Mouse (Mus musculus) mouse trophoblast stem cell (cell line): ENCODE results near the gene Rnf19b.

Experiments
- in situ Hi-C, 2 experiments: fragments of 300-500 bp; cut with MseI, MboI; formaldehyde crosslinking; loops; 2 replicates in 1 of 2; 3 replicates in 1 of 2; pipeline ENCODE4 v1.15.1; 2025

Gene Rnf19b

DNA sequence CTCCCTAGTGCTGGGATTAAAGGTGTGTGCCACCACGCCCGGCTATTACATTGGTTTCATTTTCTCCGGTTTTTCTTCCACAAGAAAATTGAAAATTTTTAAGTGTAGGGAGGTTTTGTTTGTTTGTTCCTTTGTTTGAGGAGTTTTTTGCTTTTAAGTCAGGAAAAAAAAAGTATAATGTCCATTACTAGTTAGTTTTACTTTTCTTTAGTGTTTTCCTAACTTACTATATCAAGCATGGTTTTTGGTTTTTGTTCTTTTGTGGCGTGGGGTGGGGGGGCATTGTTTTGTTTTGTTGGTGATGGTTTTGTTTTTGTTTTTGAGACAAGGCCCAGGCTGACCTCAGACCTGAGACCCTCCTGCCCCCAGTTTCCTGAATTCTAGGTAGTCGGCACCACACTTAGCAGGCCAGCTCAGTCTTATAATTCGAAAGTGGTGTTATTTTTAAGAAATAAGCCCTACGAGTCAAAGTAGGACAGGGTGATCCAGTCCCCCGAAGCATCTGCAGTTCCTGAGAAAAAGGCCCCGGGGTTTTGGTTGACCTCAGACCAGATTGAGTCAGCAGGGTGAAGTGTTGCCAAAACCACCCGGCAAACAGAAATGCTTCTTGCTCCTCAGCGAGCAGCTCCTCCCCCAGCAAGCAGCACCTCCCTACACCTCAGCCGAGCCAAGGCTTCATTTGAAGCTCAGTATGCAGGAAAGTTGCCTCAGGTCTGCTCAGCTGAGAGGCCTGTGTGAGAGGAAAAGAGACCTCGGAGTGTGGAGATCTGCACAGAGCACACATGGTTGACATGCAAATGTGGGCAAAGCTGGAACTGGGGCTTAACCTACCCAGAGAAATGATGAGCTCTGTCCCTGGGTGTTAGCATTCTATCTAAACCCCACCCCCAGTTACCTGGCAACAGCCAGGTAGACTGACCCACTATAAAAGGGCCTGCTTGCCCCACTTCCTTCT, 23.1 kb upstream of the Rnf19b start:
- in situ Hi-C loops, result no loop called here

DNA sequence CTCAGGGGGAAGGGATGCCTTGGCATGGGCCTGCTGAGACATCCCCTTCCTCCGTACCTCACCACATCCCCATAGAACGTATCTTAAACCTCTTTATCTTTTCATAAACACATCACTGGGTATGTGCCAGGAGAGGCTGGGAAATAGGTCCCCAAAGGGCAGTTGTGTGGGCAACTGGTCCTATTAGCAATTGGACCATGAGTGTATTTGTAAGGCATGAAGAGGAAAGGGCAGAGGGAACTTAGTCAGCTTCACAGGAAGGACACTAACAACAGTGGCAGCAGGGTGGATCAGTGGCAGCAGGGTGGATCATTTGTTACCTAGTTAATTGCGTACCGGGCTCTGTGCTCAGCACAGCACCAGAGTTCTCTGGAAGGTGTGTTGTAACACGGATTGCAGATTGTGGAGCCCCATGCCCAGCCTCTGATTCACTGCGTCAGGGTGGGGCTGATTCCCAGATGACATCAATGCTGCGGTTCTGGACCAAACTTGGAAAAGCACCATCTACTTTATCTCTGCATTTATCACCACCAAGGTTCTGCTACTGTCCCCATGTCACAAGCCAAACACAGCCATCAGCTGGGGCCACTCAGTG, 22.1 kb upstream of the Rnf19b start:
- in situ Hi-C loops, result no loop called here

DNA sequence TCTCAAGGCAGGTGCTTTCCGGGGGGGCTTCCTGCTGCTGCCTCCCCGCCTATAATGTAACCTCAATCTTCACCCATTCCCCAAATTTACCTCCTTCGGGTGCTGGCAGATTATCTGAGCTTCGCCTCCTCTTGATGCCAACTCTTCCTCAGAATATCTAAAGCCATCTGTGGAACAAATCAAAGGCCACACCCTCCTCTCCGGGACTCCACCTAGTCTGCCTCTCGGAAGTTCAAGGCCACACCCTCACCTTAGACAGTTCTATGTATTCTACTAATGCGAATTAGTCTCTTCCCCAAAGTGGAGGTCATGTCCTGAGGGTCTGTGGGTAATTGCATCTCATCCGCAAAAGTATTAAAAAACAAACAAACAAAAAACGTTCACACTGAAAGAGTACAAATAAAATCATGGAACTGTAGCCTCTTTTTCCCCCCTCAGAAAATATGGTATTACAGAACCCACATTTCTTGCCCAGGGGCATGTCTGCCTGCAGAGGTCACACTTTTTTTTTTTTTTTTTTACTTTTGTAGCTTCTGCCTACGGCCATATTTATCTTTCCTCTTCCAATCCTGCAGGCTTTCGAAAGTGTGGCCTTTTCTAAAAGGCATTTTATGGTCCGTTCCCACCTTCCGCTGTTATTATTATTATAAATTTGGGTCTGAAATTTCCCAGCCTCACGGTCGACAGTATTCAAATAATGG, 10.2 kb upstream of the Rnf19b start:
- in situ Hi-C loops, result no loop called here

DNA sequence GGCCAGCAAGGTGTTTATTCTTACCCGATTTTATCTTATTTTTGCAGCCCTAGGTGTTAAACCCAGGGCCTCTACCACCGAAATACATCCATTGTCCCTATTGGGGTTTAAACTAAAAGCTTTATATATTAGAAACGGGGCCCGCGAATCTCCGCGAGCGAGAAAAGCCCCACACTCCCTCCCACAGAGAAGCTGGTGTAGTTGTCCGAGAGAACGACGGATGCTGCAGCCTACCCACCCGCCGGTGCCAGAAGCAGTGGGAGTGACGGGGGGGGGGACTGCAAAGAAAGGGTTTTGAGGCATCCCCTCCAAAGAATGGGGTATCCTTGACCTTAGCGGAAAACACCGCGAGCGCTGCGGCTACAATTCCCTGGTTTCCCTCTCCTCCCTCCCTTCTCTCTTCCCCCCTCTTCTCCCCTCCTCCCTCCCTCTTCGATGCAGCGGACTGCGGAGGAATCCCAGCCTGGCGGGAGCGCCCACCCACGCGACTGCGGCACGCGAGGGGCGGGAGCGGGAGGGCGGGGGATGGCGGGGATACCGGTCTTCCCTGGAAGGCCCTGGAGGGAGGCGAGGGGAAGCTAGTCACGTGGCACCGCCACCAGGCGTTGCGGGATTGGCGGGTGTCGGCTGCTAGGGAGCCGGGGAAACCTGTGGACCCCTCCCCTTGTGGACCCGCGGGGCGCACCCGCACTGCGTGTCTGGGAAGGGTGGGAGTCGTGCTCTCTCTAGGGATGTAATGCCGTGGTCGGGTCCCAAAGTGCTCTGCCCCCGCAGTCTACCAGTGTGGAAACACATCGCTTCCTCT, 9.4 kb upstream of the Rnf19b start:
- in situ Hi-C loops, result no loop called here

DNA sequence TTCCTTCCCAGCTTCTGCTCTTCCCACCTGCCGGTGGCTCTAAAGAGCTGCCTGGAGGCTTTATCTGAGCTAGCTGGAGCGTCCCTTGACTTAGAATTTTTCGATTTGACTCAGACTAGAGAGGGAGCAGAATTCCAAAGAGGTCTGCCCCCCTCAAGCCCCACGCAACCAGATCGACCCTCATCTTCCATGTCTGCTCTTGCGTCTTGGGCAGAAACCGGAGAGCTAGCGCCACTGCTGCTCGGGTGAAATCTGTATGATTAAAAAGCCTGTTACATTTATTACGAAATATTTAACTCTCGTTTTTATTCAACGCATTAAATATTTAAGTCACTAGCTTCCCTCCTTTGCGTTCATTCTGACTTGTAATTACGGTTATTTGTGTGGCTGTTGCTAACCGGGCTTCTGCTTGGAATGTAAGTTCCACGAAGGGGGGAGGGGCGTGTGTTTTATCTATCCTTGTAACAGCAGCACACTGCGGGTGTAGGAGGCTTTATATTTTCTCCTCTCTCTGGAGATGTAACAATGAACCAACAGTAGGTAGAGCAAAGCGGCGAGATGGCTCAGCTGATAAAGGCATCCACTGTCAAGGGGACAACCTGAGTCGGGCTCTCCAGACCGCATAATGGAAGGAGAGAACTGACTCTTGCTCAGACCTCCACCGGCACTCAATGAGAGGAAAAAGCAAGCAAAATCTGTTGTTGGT, 8.6 kb upstream of the Rnf19b start:
- in situ Hi-C loops, result no loop called here

DNA sequence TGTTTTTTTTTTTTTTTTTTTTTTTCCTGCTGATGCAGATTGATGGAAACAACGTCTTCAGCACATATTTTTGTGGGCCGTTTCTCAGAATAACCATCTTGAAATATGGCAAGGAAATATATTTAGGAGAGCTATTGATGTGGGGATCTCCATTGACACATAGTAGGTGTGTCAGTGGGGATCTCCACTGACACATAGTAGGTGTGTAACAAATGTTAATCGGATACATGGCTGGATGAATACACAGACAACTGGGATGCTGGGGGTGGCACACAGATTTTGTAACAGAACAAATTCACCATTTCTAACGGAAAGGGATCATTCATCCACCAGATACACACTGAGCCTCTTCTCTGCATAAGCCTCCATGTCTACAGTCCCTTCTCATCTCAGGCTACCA, 7.7 kb upstream of the Rnf19b start:
- in situ Hi-C loops, result no loop called here

DNA sequence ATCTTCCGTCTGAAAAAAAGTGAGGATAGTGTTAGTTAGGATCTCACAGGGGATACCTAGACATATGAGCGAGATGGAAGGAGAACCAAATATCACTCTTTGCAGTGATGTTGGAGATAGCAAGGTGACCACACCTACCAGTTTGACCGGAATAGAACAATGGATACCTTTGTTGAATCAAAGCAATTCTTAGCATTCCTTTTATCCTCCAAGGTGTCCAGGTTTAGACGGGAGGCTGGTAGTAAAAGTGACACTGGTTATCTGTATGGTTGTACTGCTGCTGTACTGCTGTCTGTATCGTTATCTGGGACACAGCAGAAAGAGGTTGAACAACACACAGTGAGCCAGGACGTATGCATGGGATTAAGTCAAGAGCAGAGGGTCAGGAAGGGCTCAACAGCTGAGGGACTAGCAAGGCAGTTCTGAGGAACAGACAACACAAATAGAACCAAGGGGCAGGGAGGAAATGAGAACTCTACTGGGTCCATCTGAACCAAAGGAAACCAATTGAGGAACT, 7.1 kb upstream of the Rnf19b start:
- in situ Hi-C loops, result no loop called here

DNA sequence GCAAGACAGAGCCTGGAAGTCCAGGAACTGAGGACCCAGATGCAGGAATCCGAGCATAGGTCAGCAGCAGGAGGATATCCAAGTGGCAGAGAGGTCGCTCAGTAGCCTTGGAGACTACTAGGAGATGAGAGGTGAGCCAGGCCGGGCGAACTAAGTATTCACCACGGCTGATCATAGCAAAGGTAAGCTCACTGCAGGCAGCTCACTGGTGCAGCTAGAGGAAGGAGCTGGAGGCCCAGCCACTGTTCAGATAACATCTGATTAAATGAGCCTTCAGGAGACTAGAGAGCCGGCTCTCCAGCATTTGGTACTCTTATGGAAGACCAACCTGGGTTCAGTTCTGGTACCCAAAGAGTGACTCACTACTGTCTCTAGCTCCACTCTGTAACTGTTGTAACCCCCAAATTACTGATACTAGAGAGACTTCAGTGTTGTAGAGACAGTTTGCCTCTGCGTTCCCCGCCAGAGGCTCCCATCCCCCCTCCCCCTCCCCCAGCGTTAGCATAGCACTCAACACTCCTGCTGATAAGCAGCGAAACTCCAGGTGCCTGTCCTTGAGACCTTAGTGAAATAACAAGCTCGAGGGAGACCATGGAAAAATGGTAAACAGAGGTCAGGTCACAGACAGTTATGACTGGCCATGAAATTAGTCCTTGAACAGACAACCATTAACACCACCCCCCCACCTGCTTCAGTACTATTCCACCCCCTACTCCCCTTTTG, 6.4 kb upstream of the Rnf19b start:
- in situ Hi-C loops, result no loop called here

DNA sequence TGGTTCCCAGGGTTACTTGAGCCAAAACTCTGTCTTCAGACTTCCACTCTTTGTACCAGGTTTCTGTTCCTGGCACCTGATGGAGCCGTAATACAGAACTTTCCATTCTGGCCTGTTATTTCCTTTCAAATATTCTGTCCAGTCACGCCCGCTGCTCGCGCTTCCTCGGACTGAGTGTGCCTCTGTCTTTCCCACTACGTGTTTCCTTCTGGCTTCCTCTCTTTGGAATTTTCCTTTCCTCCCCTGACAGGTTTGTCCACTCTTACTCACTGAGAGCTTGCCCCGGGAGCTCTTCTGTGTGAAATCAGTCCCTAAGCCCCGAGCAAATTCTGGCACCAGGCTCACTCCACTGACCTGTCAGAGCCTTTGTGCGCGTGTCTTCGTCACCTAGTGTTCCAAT, 3.3 kb upstream of the Rnf19b start:
- in situ Hi-C loops, result no loop called here

DNA sequence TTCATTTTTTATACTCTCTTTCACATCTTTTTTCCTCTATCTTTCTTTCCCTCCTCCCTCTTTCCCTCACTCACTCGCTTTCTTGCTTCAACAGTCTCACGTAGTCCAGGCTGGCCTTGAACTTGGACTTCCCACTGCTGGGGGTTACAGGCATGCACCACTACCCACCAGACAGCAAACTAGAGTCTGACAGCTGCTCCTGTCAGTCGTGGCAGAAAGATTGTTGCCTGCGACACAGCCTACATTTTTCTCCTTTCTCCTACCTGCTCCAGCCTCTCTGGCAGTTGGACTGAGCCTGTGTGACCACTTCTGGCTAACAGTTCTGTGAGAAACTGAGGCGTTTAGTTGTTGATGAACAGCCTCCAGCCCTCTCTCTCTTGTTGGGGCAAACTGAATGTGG, 2.5 kb upstream of the Rnf19b start:
- in situ Hi-C loops, result no loop called here

DNA sequence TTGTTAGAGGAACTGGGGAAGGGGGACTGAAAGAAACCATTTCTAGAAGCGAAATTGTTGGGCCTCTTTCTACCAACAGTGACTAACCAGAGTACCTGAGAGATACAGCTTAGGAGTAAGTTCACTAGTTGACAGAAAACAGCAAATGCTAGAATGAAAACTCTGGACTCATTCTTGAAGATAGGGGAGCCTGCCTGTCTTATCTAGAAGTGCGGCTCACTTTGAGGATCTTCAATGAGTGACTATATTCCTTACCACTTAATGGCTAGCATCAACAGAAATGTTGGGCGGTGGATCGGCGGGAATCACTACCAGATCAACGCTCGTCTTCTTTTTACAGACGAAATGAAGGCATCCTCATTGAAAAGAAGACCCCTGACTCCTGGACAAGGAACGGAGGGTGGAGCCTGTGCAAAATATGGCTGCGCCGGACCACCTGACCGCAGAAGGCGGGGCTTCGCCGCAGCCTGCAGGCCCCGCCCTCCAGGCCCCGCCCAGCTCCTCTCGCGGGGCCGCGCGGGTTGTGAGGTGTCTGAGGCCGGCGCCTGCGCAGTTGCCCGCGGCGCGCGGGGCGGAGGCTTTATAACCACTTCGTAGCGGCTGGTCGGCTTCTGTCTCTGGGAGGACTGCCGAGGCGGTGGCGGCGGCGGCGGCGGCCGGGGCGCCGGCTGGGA, 401 bp upstream of the Rnf19b start:
- in situ Hi-C loops, result no loop called here

DNA sequence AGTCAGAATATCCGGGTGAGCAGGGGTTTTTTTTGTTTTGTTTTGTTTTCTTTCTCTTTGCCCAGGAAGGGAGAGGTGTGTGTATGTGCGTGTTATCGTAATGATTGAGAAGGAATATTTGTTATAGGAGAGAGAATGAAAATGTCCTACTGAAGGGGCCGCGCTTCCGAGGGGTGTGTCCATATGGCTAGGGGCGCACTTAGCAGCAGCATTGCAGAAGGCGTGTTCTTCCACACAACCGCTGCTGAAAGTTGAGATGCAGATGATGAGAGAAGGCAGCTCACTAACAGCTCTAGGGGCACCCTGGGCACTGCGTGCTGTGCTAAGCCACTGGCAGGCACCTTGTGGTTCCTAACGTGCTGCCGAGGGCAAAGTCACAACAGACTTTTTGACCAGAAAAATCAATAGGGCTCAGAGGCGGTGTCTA, 1.1 kb downstream of the Rnf19b start:
- in situ Hi-C loops, result no loop called here

DNA sequence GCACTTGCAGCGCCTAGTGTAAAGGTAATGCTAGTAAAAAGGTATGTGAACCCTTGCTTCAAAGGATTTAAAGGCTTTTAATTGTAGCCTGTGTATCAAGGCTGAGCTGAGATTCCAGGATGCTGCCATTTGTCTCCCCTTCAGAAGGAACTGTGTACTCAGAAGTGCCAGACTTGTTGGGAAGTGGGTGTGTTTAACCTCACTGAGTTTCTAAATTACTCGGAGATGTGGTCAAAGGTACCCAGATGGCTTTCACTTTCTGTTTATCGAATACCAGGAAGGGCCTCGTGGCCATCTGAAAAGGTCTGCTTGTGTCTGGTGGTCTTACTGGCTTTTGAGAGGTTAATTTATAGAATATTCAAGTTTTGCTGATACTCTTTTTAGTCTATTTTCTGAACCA, 1.9 kb downstream of the Rnf19b start:
- in situ Hi-C loops, result no loop called here

DNA sequence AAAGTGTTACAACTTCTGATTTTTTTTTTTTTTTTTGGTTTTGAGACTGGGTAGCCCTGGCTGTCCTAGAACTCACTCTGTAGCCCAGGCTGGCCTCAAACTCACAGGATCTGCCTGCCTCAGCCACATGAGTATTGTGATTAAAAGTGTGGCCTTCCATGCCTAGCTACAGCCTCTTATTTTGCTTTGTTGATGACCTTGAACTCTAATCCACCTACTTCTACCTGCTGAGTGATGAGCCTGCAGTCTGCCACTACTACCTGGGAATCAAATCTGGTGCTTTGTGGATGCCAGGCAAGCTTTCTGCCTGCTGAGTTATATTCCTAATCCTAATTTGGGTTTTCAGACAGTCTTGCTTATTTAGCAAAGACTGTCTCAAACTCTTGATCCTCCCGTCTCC, 3.4 kb downstream of the Rnf19b start:
- in situ Hi-C loops, result no loop called here

DNA sequence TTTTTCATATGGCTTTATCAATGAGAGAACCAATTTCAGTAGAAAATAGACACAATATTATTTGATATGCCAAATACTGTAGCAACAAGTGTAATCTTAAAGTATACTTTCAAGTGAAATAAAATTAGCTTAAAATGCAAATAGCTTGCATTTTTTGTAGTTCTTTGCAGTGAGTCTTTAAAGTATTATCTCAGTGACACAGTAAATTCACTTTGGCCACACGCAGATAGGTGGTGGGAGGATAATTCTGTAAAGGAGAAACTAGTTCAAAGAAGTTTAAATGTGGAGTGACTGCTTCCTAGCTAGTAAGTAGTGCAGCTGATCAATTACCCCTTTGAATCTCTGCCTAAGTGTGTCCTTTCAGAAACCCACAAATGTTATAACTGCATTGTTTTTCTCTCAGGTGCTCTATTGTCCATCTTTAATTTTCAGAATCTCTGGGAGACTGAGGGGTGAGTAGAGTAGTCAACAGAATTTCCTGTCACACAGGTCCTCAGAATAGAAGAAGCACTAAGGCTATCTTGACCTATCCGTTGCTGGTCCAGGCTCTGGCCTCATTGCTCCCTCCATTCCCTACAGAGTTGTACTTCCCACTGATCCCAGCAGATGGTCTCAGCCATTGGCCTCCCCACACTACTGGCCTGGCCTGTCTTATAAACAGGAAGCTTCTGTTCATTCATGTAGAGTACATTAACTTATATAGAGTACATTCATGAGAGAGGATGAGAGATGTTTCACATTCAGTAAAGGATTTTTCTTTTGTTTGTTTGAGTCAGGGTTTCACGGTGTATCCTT, 4.4 kb downstream of the Rnf19b start:
- in situ Hi-C loops, result no loop called here

DNA sequence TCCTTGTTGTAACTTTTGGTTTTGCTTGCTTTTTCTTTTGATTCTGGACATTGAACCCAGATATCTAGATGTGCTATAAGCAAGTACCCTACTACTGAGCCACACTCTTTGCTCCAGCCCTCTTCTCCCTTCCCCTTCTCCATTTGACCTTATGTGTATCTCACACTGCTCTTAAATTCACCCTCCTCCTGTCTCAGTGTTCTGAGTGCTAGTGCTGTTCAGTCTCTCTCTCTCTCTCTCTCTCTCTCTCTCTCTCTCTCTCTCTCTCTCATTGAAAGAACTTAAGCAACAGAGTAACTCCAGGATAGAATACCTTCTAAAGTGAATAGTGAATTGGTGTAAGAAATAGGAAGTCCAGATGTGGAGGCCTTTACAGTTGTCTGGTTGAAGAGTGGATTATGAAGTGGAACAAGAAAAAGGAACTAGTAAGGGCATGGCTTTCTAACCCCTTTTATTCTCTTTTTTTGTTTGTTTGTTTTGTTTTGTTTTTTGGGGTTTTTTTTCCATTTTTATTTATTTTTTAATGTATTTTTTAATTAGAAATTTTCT, 7.7 kb downstream of the Rnf19b start:
- in situ Hi-C loops, result no loop called here

DNA sequence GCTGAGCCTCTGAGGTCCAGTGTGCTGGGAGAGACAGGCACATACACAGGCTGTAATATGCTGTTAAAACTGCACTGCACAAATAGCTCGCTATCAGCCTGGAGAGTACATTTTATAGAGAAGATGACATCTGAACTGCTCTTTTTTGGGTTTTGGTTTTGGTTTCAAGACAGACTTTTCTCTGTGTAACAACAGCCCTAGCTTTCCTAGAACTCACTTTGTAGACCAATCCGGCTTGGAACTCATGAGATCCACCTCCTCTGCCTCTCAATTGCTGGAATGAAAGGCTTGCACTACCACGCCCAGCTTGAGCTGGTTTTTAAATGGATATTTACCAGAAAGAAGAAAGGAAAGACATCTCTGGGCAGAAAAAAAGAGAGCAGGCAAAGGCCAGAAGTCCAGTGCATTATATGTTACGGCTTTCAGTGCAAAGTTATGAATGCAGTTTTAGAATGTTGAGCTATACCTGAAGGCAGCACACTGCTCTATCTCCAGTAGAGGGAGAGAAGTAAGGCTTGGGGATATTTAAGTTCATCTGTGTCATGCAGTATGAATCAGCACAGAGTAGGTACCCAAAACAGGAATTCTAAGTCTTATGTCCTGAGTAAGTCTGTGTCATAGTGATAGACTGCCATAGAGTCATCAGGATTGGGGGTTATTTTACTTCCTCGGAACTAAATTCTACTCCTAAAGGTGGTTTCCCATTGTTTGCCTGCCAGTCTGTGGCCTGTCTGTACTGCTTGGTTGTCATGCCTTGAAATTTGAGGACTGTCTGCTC, 9.8 kb downstream of the Rnf19b start:
- in situ Hi-C loops, result no loop called here

DNA sequence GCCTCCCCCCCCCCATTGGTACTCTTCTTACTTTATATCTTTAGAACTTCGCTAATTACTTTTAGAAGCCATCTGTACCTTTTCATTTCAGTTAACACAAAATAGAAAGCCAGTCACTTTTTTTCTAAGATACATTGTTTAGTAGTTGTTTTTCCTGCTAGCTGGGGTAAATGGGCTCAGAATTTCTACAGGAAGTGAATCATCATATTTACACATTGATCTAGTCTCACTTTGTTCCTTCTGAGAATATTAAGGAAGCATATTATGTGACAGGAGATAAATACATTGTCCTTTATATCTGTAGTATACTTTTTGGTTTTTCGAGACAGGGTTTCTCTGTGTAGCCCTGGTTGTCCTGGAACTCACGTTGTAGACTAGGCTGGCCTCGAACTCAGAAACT, 10.8 kb downstream of the Rnf19b start:
- in situ Hi-C loops, result no loop called here
